Comparison of ENCODE assay signal across 8 mouse cellular contexts in genomic region chr19:57003460-57003810, GRCm38 (mm10). TPM values are rescaled to one million over a fixed set of nuclear protein-coding genes. Genes with fewer than 3 reads are reported as not detected.
A peak's percentile ranks its signal among the peaks of the same experiment; 100 is the strongest.
DNase-seq lines count a peak whose midpoint lies in the region; ATAC-seq and TF ChIP-seq lines count a peak whose summit lies in the region.

No protein-coding gene starts in this region.

- TF ChIP-seq POLR2A in limb, embryonic 14.5 days (IDR thresholded peaks at IDR 0.05; ENCODE audit: borderline replicate concordance, extremely low read depth, insufficient read depth, insufficient read length), result no peak
- no peak for TF ChIP-seq POLR2A in thymus, adult 2 months (IDR thresholded peaks at IDR 0.05; ENCODE audit: control insufficient read depth, extremely low read depth, insufficient read depth, low read length, poor library complexity)

- H3K9ac ChIP-seq in forebrain, postnatal 0 days, result no peak overlapping the region
- H3K9ac ChIP-seq in forebrain, embryonic 11.5 days (ENCODE audit: low read length), result no peak overlapping the region
- no peak overlapping the region for H3K9ac ChIP-seq in limb, embryonic 14.5 days (ENCODE audit: low read depth, low read length, severe bottlenecking)

- H3K27ac ChIP-seq in forebrain, postnatal 0 days (ENCODE audit: low read depth, low read length), result no peak overlapping the region
- no peak overlapping the region for H3K27ac ChIP-seq in forebrain, embryonic 11.5 days (ENCODE audit: low read depth, low read length)
- peak overlapping the region; percentile 40; the same call in 1 of the 2 replicates for H3K27ac ChIP-seq in embryonic facial prominence, embryonic 10.5 days (replicated peaks)
- no peak overlapping the region for H3K27ac ChIP-seq in limb, embryonic 14.5 days (replicated peaks; ENCODE audit: low read depth, low read length)
- no peak overlapping the region for H3K27ac ChIP-seq in thymus, adult 2 months (ENCODE audit: control insufficient read depth, insufficient read depth, low read length)

- no peaks in the 10 kb centered on the region for H3K36me3 ChIP-seq in forebrain, postnatal 0 days (ENCODE audit: insufficient read depth)
- no peaks in the 10 kb centered on the region for H3K36me3 ChIP-seq in forebrain, embryonic 11.5 days (ENCODE audit: control insufficient read depth, insufficient read depth, low read length)
- no peaks in the 10 kb centered on the region for H3K36me3 ChIP-seq in embryonic facial prominence, embryonic 10.5 days (replicated peaks)
- H3K36me3 ChIP-seq in limb, embryonic 14.5 days (ENCODE audit: control insufficient read depth, insufficient read depth, low read length), result no peaks in the 10 kb centered on the region
- H3K36me3 ChIP-seq in thymus, adult 2 months (ENCODE audit: control insufficient read depth, insufficient read depth, low read length), result no peaks in the 10 kb centered on the region

- no peak overlapping the region for H3K4me2 ChIP-seq in forebrain, postnatal 0 days (ENCODE audit: low read depth)
- no peak overlapping the region for H3K4me2 ChIP-seq in forebrain, embryonic 11.5 days (ENCODE audit: low read depth, low read length, severe bottlenecking)
- no peak overlapping the region for H3K4me2 ChIP-seq in limb, embryonic 14.5 days (replicated peaks; ENCODE audit: low read depth, low read length, severe bottlenecking)

- peak; percentile 57 for DNase-seq in forebrain, postnatal 0 days
- DNase-seq in forebrain, embryonic 11.5 days (ENCODE audit: low spot score), result no peak
- peak; percentile 95 for DNase-seq in adipocyte (ENCODE audit: low spot score)
- no peak for DNase-seq in embryonic facial prominence, embryonic 10.5 days (ENCODE audit: low spot score)
- peak; percentile 38 for DNase-seq in limb, embryonic 14.5 days (ENCODE audit: low spot score)
- DNase-seq in thymus, adult 2 months, result no peak
- no peak for DNase-seq in gastrocnemius, postnatal 36 days
- DNase-seq in urinary bladder, adult 2 months (ENCODE audit: low spot score), result no peak

- H3K4me3 ChIP-seq in forebrain, postnatal 0 days (ENCODE audit: low read depth, low read length), result no peak overlapping the region
- no peak overlapping the region for H3K4me3 ChIP-seq in forebrain, embryonic 11.5 days (ENCODE audit: low read depth, low read length)
- H3K4me3 ChIP-seq in embryonic facial prominence, embryonic 10.5 days, result no peak overlapping the region
- H3K4me3 ChIP-seq in limb, embryonic 14.5 days (replicated peaks; ENCODE audit: low read length), result no peak overlapping the region
- H3K4me3 ChIP-seq in thymus, adult 2 months (ENCODE audit: control insufficient read depth, insufficient read depth, low read length), result no peak overlapping the region

- ATAC-seq in forebrain, postnatal 0 days, result peak; percentile 71
- no peak for ATAC-seq in forebrain, embryonic 11.5 days (replicated peaks; ENCODE audit: low FRiP score)
- ATAC-seq in limb, embryonic 14.5 days (ENCODE audit: low FRiP score, low read depth), result no peak

- peaks cover 11% of the 10 kb centered on the region; the same call in 1 of the 2 replicates for H3K4me1 ChIP-seq in forebrain, postnatal 0 days (ENCODE audit: insufficient read depth)
- peaks cover 2% of the 10 kb centered on the region for H3K4me1 ChIP-seq in forebrain, embryonic 11.5 days (replicated peaks; ENCODE audit: control insufficient read depth, insufficient read depth, low read length)
- peaks cover 61% of the 10 kb centered on the region for H3K4me1 ChIP-seq in embryonic facial prominence, embryonic 10.5 days
- peaks cover 24% of the 10 kb centered on the region for H3K4me1 ChIP-seq in limb, embryonic 14.5 days (ENCODE audit: control insufficient read depth, insufficient read depth, low read length)
- no peaks in the 10 kb centered on the region for H3K4me1 ChIP-seq in thymus, adult 2 months (replicated peaks; ENCODE audit: control insufficient read depth, insufficient read depth, low read length)

- H3K27me3 ChIP-seq in forebrain, postnatal 0 days (ENCODE audit: insufficient read depth, low read length), result peaks cover 13% of the 10 kb centered on the region
- H3K27me3 ChIP-seq in forebrain, embryonic 11.5 days (ENCODE audit: control insufficient read depth, insufficient read depth, low read length), result peaks cover 17% of the 10 kb centered on the region
- H3K27me3 ChIP-seq in embryonic facial prominence, embryonic 10.5 days (replicated peaks; ENCODE audit: low read depth, poor library complexity, severe bottlenecking), result peaks cover 40% of the 10 kb centered on the region
- peaks cover 4% of the 10 kb centered on the region; the same call in 1 of the 2 replicates for H3K27me3 ChIP-seq in limb, embryonic 14.5 days (ENCODE audit: control insufficient read depth, insufficient read depth, low read length)
- H3K27me3 ChIP-seq in thymus, adult 2 months (ENCODE audit: control insufficient read depth, insufficient read depth, low read length), result peaks cover 5% of the 10 kb centered on the region; the same call in 1 of the 2 replicates

- no peaks in the 10 kb centered on the region for H3K9me3 ChIP-seq in forebrain, postnatal 0 days (ENCODE audit: low read length)
- H3K9me3 ChIP-seq in forebrain, embryonic 11.5 days (ENCODE audit: control insufficient read depth, low read length), result no peaks in the 10 kb centered on the region
- H3K9me3 ChIP-seq in embryonic facial prominence, embryonic 10.5 days, result no peaks in the 10 kb centered on the region
- H3K9me3 ChIP-seq in limb, embryonic 14.5 days (ENCODE audit: control insufficient read depth, low read length), result no peaks in the 10 kb centered on the region

- intact Hi-C loops in gastrocnemius, postnatal 36 days (cut with DNase I), result no loop called here

- 34% methylated on average over 7 of the region's 7 CpGs for WGBS in forebrain, postnatal 0 days
- WGBS in forebrain, embryonic 11.5 days, result 37% methylated on average over 7 of the region's 7 CpGs
- WGBS in embryonic facial prominence, embryonic 10.5 days, result 37% methylated on average over 7 of the region's 7 CpGs
- 26% methylated on average over 7 of the region's 7 CpGs for WGBS in limb, embryonic 14.5 days
- 62% methylated on average over 7 of the region's 7 CpGs for WGBS in thymus, adult 2 months

- no peak for TF ChIP-seq CTCF in forebrain, postnatal 0 days (IDR thresholded peaks at IDR 0.05; ENCODE audit: low read depth)
- no peak for TF ChIP-seq CTCF in thymus, adult 2 months (IDR thresholded peaks at IDR 0.05; ENCODE audit: borderline replicate concordance, control insufficient read depth, extremely low read depth, insufficient read depth, low read length, poor library complexity)

RNA-seq across cellular contexts. Expression of gene Afap1l2, which starts 4.6 kb away (rescaled TPM):
- 11.6 and 12.7 TPM in 2 replicates for total RNA-seq in forebrain, postnatal 0 days (2014; rRNA removed)
- polyA plus RNA-seq in forebrain, postnatal 0 days (2015; fragmentation: Nextera tagmentation; extraction: Ambion mirVana), result 8.5 and 10.1 TPM in 2 replicates
- 2.0 and 2.4 TPM in 2 replicates for polyA plus RNA-seq in forebrain, embryonic 11.5 days (2014; fragmentation: Nextera tagmentation; extraction: Ambion mirVana)
- 4.4 and 5.2 TPM in 2 replicates for polyA plus RNA-seq in embryonic facial prominence, embryonic 10.5 days (2016; fragmentation: Nextera tagmentation; extraction: Ambion mirVana)
- polyA plus RNA-seq in limb, embryonic 14.5 days (2012; rRNA removed), result 6.8 and 7.0 TPM in 2 replicates
- polyA plus RNA-seq in limb, embryonic 14.5 days (2014; fragmentation: Nextera tagmentation; extraction: Ambion mirVana), result 6.8 and 9.2 TPM in 2 replicates
- 4.7 and 5.9 TPM in 2 replicates for polyA plus RNA-seq in thymus, adult 2 months (2012; rRNA removed)
- total RNA-seq in gastrocnemius, postnatal 36 days (2021), result 1 to 10 TPM; 1.6 to 2.2 TPM
- polyA plus RNA-seq in urinary bladder, adult 2 months (2012; rRNA removed), result 11.4 and 12.2 TPM in 2 replicates

Comparison
In these comparisons a context has a peak if more than half of its experiments do, and no peak if none do; other contexts are left out.
1. DNase-seq: peak in forebrain, postnatal 0 days (single experiment), adipocyte (single experiment) and limb, embryonic 14.5 days (single experiment); none in forebrain, embryonic 11.5 days (single experiment), embryonic facial prominence, embryonic 10.5 days (single experiment), thymus, adult 2 months (single experiment), gastrocnemius, postnatal 36 days (0 of 2) and urinary bladder, adult 2 months (single experiment).